Comparison of ENCODE assay signal across 8 mouse cellular contexts in the genomic region with DNA sequence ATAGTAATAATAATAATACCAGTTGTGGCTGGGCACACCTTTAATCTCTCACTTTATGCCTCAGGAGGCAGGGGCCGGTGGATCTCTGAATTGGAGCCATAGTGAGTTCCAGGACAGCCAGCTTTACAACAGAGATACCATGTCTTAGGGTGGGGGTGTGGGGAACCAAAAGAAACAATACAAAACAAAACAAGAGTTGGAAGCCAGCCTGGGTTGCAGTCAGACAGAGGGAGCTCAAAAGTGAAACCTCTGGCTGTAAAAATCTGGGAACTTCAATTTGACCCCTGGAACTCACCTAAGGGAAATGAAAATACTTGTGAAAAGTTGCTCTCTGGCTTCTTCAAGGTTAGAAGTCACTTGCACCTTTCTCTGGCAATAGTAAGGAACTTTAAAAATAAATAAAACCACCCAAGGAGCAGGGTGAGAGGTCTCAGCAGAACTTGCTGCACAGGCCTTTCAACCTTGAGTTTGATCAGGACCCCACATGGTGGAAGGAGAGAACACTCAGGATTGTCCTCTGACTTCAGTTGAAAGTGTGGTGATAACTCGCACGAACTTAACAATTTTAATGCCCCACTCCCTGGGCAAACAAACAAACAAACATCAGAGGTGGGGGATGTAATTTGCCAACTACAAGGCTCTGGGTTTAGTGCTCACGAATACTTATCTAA. TPM values are rescaled to one million over a fixed set of nuclear protein-coding genes. Genes with fewer than 3 reads are reported as not detected.
A peak's percentile ranks its signal among the peaks of the same experiment; 100 is the strongest.
DNase-seq lines count a peak whose midpoint lies in the region; ATAC-seq and TF ChIP-seq lines count a peak whose summit lies in the region.

No protein-coding gene starts in this region.

- no peak for DNase-seq in layer of hippocampus, adult 2 months (ENCODE audit: low spot score in 2 of 2)
- DNase-seq in layer of hippocampus, postnatal 36 days, result no peak
- peak; percentile 40 for DNase-seq in embryo, embryonic 11 days
- DNase-seq in layer of hippocampus, adult 8-10 months (ENCODE audit: low spot score in 2 of 2), result no peak
- no peak for DNase-seq in retina, postnatal 1 day
- DNase-seq in right cerebral cortex, postnatal 36 days (ENCODE audit: low spot score in 2 of 2), result no peak

- no peaks in the 10 kb centered on the region for H3K9me3 ChIP-seq in hindbrain, embryonic 16.5 days (ENCODE audit: control insufficient read depth, low read length)
- no peaks in the 10 kb centered on the region for H3K9me3 ChIP-seq in midbrain, embryonic 15.5 days

- H3K9ac ChIP-seq in hindbrain, embryonic 16.5 days (ENCODE audit: low read depth, low read length), result 0 out of 2 replicates have a peak overlapping the region, but pooled peaks have one; percentile 4
- no peak overlapping the region for H3K9ac ChIP-seq in midbrain, embryonic 15.5 days

- no peaks in the 10 kb centered on the region for H3K27me3 ChIP-seq in hindbrain, embryonic 16.5 days (replicated peaks; ENCODE audit: control insufficient read depth, insufficient read depth, low read length)
- no peaks in the 10 kb centered on the region for H3K27me3 ChIP-seq in midbrain, embryonic 15.5 days (replicated peaks)

- H3K4me1 ChIP-seq in hindbrain, embryonic 16.5 days (ENCODE audit: control insufficient read depth, insufficient read depth, low read depth, low read length), result peaks cover 17% of the 10 kb centered on the region
- peaks cover 26% of the 10 kb centered on the region for H3K4me1 ChIP-seq in midbrain, embryonic 15.5 days

- peak overlapping the region; percentile 64 for H3K4me2 ChIP-seq in hindbrain, embryonic 16.5 days (ENCODE audit: low read length)
- H3K4me2 ChIP-seq in midbrain, embryonic 15.5 days, result peak overlapping the region; percentile 57

- H3K36me3 ChIP-seq in hindbrain, embryonic 16.5 days (ENCODE audit: control insufficient read depth, insufficient read depth, low read length), result no peaks in the 10 kb centered on the region
- no peaks in the 10 kb centered on the region for H3K36me3 ChIP-seq in midbrain, embryonic 15.5 days (replicated peaks)

- TF ChIP-seq CTCF in layer of hippocampus, adult 2 months (conservative IDR thresholded peaks at IDR 0.05), result no peak

- H3K4me3 ChIP-seq in layer of hippocampus, adult 2 months, result peak overlapping the region; percentile 81
- peak overlapping the region; percentile 100 for H3K4me3 ChIP-seq in hindbrain, embryonic 16.5 days (ENCODE audit: low read length)
- H3K4me3 ChIP-seq in midbrain, embryonic 15.5 days, result peak overlapping the region; percentile 71

- WGBS in hindbrain, embryonic 16.5 days, result 32% methylated on average over 4 of the region's 4 CpGs
- WGBS in midbrain, embryonic 15.5 days, result 26% methylated on average over 4 of the region's 4 CpGs

- no peak for ATAC-seq in hindbrain, embryonic 16.5 days
- ATAC-seq in midbrain, embryonic 15.5 days (replicated peaks), result no peak

- H3K27ac ChIP-seq in layer of hippocampus, adult 2 months, result peak overlapping the region; percentile 98
- H3K27ac ChIP-seq in hindbrain, embryonic 16.5 days (ENCODE audit: low read depth, low read length), result peak overlapping the region; percentile 78; the same call in 1 of the 2 replicates
- H3K27ac ChIP-seq in midbrain, embryonic 15.5 days, result peak overlapping the region; percentile 72

RNA-seq across cellular contexts. Expression of gene Hnrnpf, which starts 5.3 kb away (rescaled TPM):
- total RNA-seq in layer of hippocampus, adult 2 months (2021), result 100 to 1,000 TPM; 123 TPM
- 100 to 1,000 TPM; 124 to 148 TPM for total RNA-seq in layer of hippocampus, postnatal 36 days (2021)
- 250 and 271 TPM in 2 replicates for polyA plus RNA-seq in hindbrain, embryonic 16.5 days (2015; fragmentation: Nextera tagmentation; extraction: Ambion mirVana)
- polyA plus RNA-seq in midbrain, embryonic 15.5 days (2015; fragmentation: Nextera tagmentation; extraction: Ambion mirVana), result 258 and 279 TPM in 2 replicates
- total RNA-seq in layer of hippocampus, adult 8-10 months (2022), result 100 to 1,000 TPM; 119 to 160 (median 148) TPM

RNA-seq across cellular contexts. Expression of gene Fxyd4, which starts 32.1 kb away (rescaled TPM):
- not detected for total RNA-seq in layer of hippocampus, adult 2 months (2021)
- total RNA-seq in layer of hippocampus, postnatal 36 days (2021), result not detected
- 1.7 and 2.5 TPM in 2 replicates for polyA plus RNA-seq in hindbrain, embryonic 16.5 days (2015; fragmentation: Nextera tagmentation; extraction: Ambion mirVana)
- 2.8 and 4.7 TPM in 2 replicates for polyA plus RNA-seq in midbrain, embryonic 15.5 days (2015; fragmentation: Nextera tagmentation; extraction: Ambion mirVana)
- total RNA-seq in layer of hippocampus, adult 8-10 months (2022), result not detected

RNA-seq across cellular contexts. Expression of gene Zfp239, which starts 43.5 kb away (rescaled TPM):
- total RNA-seq in layer of hippocampus, adult 2 months (2021), result 10 to 100 TPM; 35.9 to 38.4 TPM
- total RNA-seq in layer of hippocampus, postnatal 36 days (2021), result 10 to 100 TPM; 30.9 to 37.9 TPM
- 17.2 and 18.3 TPM in 2 replicates for polyA plus RNA-seq in hindbrain, embryonic 16.5 days (2015; fragmentation: Nextera tagmentation; extraction: Ambion mirVana)
- 14.4 and 16.5 TPM in 2 replicates for polyA plus RNA-seq in midbrain, embryonic 15.5 days (2015; fragmentation: Nextera tagmentation; extraction: Ambion mirVana)
- 10 to 100 TPM; 32.3 to 45.5 (median 38.4) TPM for total RNA-seq in layer of hippocampus, adult 8-10 months (2022)
